Mouse (Mus musculus) adrenal gland, postnatal 4 days (tissue): Measurements from ENCODE around the gene Gbp2b. TPM values are rescaled to one million over a fixed set of nuclear protein-coding genes. Genes with fewer than 3 reads are reported as not detected.
"Not testable (repeated sequence)": the region's sequence is repeated elsewhere in the genome, so short reads cannot be mapped to it uniquely, and the experiment has no call there.

Experiments used
- DNase-seq, 2 experiments: peaks; one replicate each; pipeline ENCODE4 v3.0.0; 2021 to 2022; ENCODE audit warnings: low spot score in 2 of 2, mixed read lengths in 2 of 2
- long read RNA-seq, 2 experiments: library from polyadenylated mRNA; stranded (forward); transcript quantifications; one replicate each; pipeline ENCODE4 v2.0.0; 2021
- total RNA-seq, 2 experiments: library from RNA; stranded (reverse); gene quantifications; 2 replicates each; pipeline ENCODE4 v1.2.3; 2021

Gbp2b gene
- total RNA-seq: under 1 TPM; 0.22 to 0.28 TPM
- long read RNA-seq, experiment 1: 0 reads
- long read RNA-seq, experiment 2: 0 reads

GRCm38 (mm10) chr3:142594547-142594946, at the start of gene Gbp2b:
TSS of gene Gbp2b (plus strand) at chr3:142594847.
- DNase-seq: no peak

GRCm38 (mm10) chr3:142546690-142547089, 48.0 kb upstream of the Gbp2b start:
- no peak for DNase-seq

- no peak for DNase-seq
Measured at GRCm38 (mm10) chr3:142550052-142550676, 44.5 kb upstream of the Gbp2b start.

- DNase-seq: no peak
Measured at GRCm38 (mm10) chr3:142554601-142555000, 40.0 kb upstream of the Gbp2b start.

GRCm38 (mm10) chr3:142555623-142556022, 39.0 kb upstream of the Gbp2b start:
- no peak for DNase-seq

- no peak for DNase-seq
Measured at GRCm38 (mm10) chr3:142559632-142560228, 34.9 kb upstream of the Gbp2b start, which contains the start of gene Gbp3. TSS of gene Gbp3 (plus strand) at chr3:142560026.

- DNase-seq: peak; percentile 63 to 77
Measured at GRCm38 (mm10) chr3:142560296-142560948, 34.2 kb upstream of the Gbp2b start.

- DNase-seq: no peak
Measured at GRCm38 (mm10) chr3:142561045-142561646, 33.5 kb upstream of the Gbp2b start.

GRCm38 (mm10) chr3:142561666-142562065, 33.0 kb upstream of the Gbp2b start:
- DNase-seq: no peak

- not testable (repeated sequence) for DNase-seq
Measured at GRCm38 (mm10) chr3:142567490-142567889, 27.2 kb upstream of the Gbp2b start.

- DNase-seq: no peak
Measured at GRCm38 (mm10) chr3:142570738-142571137, 23.9 kb upstream of the Gbp2b start.

GRCm38 (mm10) chr3:142577108-142577507, 17.5 kb upstream of the Gbp2b start:
- no peak for DNase-seq

GRCm38 (mm10) chr3:142578342-142578741, 16.3 kb upstream of the Gbp2b start:
- DNase-seq: no peak

- DNase-seq: no peak
Measured at GRCm38 (mm10) chr3:142583067-142583466, 11.6 kb upstream of the Gbp2b start.

GRCm38 (mm10) chr3:142587386-142587785, 7.3 kb upstream of the Gbp2b start:
- no peak for DNase-seq

GRCm38 (mm10) chr3:142588888-142589287, 5.8 kb upstream of the Gbp2b start:
- no peak for DNase-seq

GRCm38 (mm10) chr3:142590431-142591067, 4.1 kb upstream of the Gbp2b start:
- no peak for DNase-seq

GRCm38 (mm10) chr3:142597923-142598322, 3.3 kb downstream of the Gbp2b start:
- no peak for DNase-seq

GRCm38 (mm10) chr3:142601675-142602074, 7.0 kb downstream of the Gbp2b start:
- no peak for DNase-seq

GRCm38 (mm10) chr3:142618658-142619057, 24.0 kb downstream of the Gbp2b start:
- DNase-seq: no peak

GRCm38 (mm10) chr3:142619606-142620005, 25.0 kb downstream of the Gbp2b start:
- DNase-seq: no peak
